ENCODE assay signal across 28 mouse cellular contexts in genomic region chr3:129313671-129314415, GRCm38 (mm10). TPM values are rescaled to one million over a fixed set of nuclear protein-coding genes. Genes with fewer than 3 reads are reported as not detected.
DNase-seq lines count a peak whose midpoint lies in the region; TF ChIP-seq lines count a peak whose summit lies in the region.
"Had no signal": no experiment of that assay in that cellular context is flagged by ENCODE, and none has a peak within 500 bp of the region (broad histone marks: within the 10 kb centered on the region; RNA-seq: fewer than 3 reads in every experiment).

No protein-coding gene starts in this region.

- no peaks in the 10 kb centered on the region for H3K79me2 ChIP-seq in heart, adult 2 months (replicated peaks; ENCODE audit: control insufficient read depth, insufficient read depth, low read length)

- no peak for TF ChIP-seq POLR2A in heart, adult 2 months (IDR thresholded peaks at IDR 0.05; ENCODE audit: insufficient read depth, low read depth, low read length)
- TF ChIP-seq POLR2A in embryonic fibroblast, embryonic 13.5 days (IDR thresholded peaks at IDR 0.05; ENCODE audit: low read depth, low read length) = no peak

- no peak for TF ChIP-seq EP300 in heart, adult 2 months (IDR thresholded peaks at IDR 0.05; ENCODE audit: insufficient read depth, low read depth, low read length)

- intact Hi-C loops in heart, adult 2 months (cut with DNase I) = no loop called here

- H3K36me3 ChIP-seq in heart, adult 2 months (ENCODE audit: control insufficient read depth, insufficient read depth, low read length) = no peaks in the 10 kb centered on the region
- H3K36me3 ChIP-seq: embryonic facial prominence, embryonic 12.5 days; forebrain, embryonic 10.5 days; forebrain, embryonic 15.5 days; heart, embryonic 12.5 days; limb, embryonic 12.5 days; neural tube, embryonic 15.5 days had no signal

- WGBS in heart, adult 2 months = 74% methylated on average over 7 of the region's 7 CpGs

- H3K27me3 ChIP-seq in heart, adult 2 months (ENCODE audit: control insufficient read depth, insufficient read depth, low read length) = no peaks in the 10 kb centered on the region
- H3K27me3 ChIP-seq: embryonic facial prominence, embryonic 12.5 days; forebrain, embryonic 15.5 days; heart, embryonic 12.5 days; limb, embryonic 12.5 days; megakaryocyte, embryonic 14.5 days; neural tube, embryonic 15.5 days had no signal

- no peak overlapping the region for H3K4me3 ChIP-seq in heart, adult 2 months
- H3K4me3 ChIP-seq in embryonic fibroblast, embryonic 13.5 days (ENCODE audit: insufficient read depth, low read length) = no peak overlapping the region
- H3K4me3 ChIP-seq: embryonic facial prominence, embryonic 12.5 days; forebrain, embryonic 10.5 days; forebrain, embryonic 15.5 days; heart, embryonic 12.5 days; limb, embryonic 12.5 days; megakaryocyte, embryonic 14.5 days; neural tube, embryonic 15.5 days had no signal

- no peak for TF ChIP-seq CTCF in heart, adult 2 months (IDR thresholded peaks at IDR 0.05)
- no peak for TF ChIP-seq CTCF in embryonic fibroblast, embryonic 13.5 days (IDR thresholded peaks at IDR 0.05; ENCODE audit: borderline replicate concordance, insufficient read depth, low read length)

- peaks cover 2% of the 10 kb centered on the region; the same call in 1 of the 2 replicates for H3K4me1 ChIP-seq in heart, adult 2 months (ENCODE audit: control insufficient read depth, insufficient read depth, low read length)
- H3K4me1 ChIP-seq in embryonic fibroblast, embryonic 13.5 days (ENCODE audit: control insufficient read depth, insufficient read depth, low read length) = peaks cover 10% of the 10 kb centered on the region
- H3K4me1 ChIP-seq: embryonic facial prominence, embryonic 12.5 days; forebrain, embryonic 10.5 days; forebrain, embryonic 15.5 days; heart, embryonic 12.5 days; megakaryocyte, embryonic 14.5 days; neural tube, embryonic 15.5 days had no signal

- peak; percentile 77 to 87 for DNase-seq in cerebellum, postnatal 10 days
- DNase-seq in cerebellum, adult 11-12 months = no peak
- no peak for DNase-seq in heart, adult 2 months
- DNase-seq in heart, adult 9 months (ENCODE audit: low spot score in 2 of 2) = no peak
- peak; percentile 82 for DNase-seq in 416B (ENCODE audit: low read depth)
- DNase-seq in adrenal gland, adult (ENCODE audit: inconsistent age in 2 of 2, low spot score in 1 of 2) = no peak
- DNase-seq: adrenal gland, postnatal 14 days; cerebellum, adult 9-11 months; heart, postnatal 4 days; kidney, adult 9 months; kidney, postnatal 10 days; layer of hippocampus, adult 9-11 months; lung, postnatal 4 days; midbrain, embryonic 14.5 days; retina, postnatal 1 day; right cerebral cortex, postnatal 14 days; thymus, postnatal 4 days had no signal

- peak overlapping the region; percentile 36 for H3K27ac ChIP-seq in heart, adult 2 months
- H3K27ac ChIP-seq in embryonic fibroblast, embryonic 13.5 days (ENCODE audit: insufficient read depth, low read length) = peak overlapping the region; percentile 78
- H3K27ac ChIP-seq: embryonic facial prominence, embryonic 12.5 days; forebrain, embryonic 10.5 days; forebrain, embryonic 15.5 days; hindbrain, embryonic 14.5 days; limb, embryonic 12.5 days; neural tube, embryonic 15.5 days had no signal

- H3K9ac ChIP-seq in heart, adult 2 months (ENCODE audit: low read depth, low read length) = no peak overlapping the region
- H3K9ac ChIP-seq: embryonic facial prominence, embryonic 12.5 days; forebrain, embryonic 15.5 days; heart, embryonic 12.5 days; hindbrain, embryonic 14.5 days; limb, embryonic 12.5 days; neural tube, embryonic 15.5 days had no signal

RNA-seq across cellular contexts. Expression of gene Enpep, which starts 18.7 kb away (rescaled TPM):
- total RNA-seq in heart, adult 2 months (2021) = 1 to 10 TPM; 5.9 to 6.2 TPM
- polyA plus RNA-seq in heart, adult 2 months (2012; rRNA removed) = 5.1 and 9.7 TPM in 2 replicates
- polyA plus RNA-seq in embryonic fibroblast, embryonic 13.5 days (2011; ENCODE audit: insufficient read length, low read depth, missing spikeins) = 3.3 and 3.8 TPM in 2 replicates
- total RNA-seq: monocyte, adult 5-6 weeks had no signal
- polyA plus RNA-seq: activated CD4-positive, CD25-positive, alpha-beta regulatory T cell, adult 4 months; forebrain, embryonic 10.5 days had no signal

Comparison
In these comparisons a context has a peak if more than half of its experiments do, and no peak if none do; other contexts are left out.
1. DNase-seq: peak in cerebellum, postnatal 10 days (2 of 2) and 416B (single experiment); none in cerebellum, adult 11-12 months (single experiment), heart, adult 2 months (0 of 2), heart, adult 9 months (0 of 2) and adrenal gland, adult (0 of 2).